Mouse (Mus musculus) ES-Bruce4 (cell line): ENCODE data around the gene Cdk5rap2. TPM values are rescaled to one million over a fixed set of nuclear protein-coding genes. Genes with fewer than 3 reads are reported as not detected.
A peak's percentile ranks its signal among the peaks of the same experiment; 100 is the strongest.

Experiments used
- H3K27ac ChIP-seq: 2 replicates; pipeline ENCODE4 v1.5.1; 2012; ENCODE audit warnings: low read length, inconsistent platforms; ENCODE audit not compliant: insufficient read depth
- H3K27me3 ChIP-seq: 2 replicates; pipeline ENCODE4 v1.6.1; 2012; ENCODE audit warnings: mild to moderate bottlenecking, low read length, inconsistent platforms; ENCODE audit not compliant: control insufficient read depth, poor library complexity, insufficient read depth, severe bottlenecking
- H3K36me3 ChIP-seq: 2 replicates; pipeline ENCODE4 v1.6.1; 2012; ENCODE audit warnings: inconsistent platforms, mild to moderate bottlenecking, low read length, moderate library complexity; ENCODE audit not compliant: control insufficient read depth, poor library complexity, insufficient read depth, severe bottlenecking
- H3K4me1 ChIP-seq: one replicate; pipeline ENCODE4 v1.8.1; 2011; ENCODE audit warnings: low read length; ENCODE audit not compliant: control insufficient read depth, insufficient read depth
- H3K4me3 ChIP-seq: 2 replicates; pipeline ENCODE4 v1.5.1; 2011; ENCODE audit warnings: low read depth, mild to moderate bottlenecking, low read length
- H3K9ac ChIP-seq: 2 replicates; pipeline ENCODE4 v1.6.1; 2012; ENCODE audit warnings: low read depth, mild to moderate bottlenecking, inconsistent platforms; ENCODE audit not compliant: poor library complexity, severe bottlenecking
- H3K9me3 ChIP-seq: replicated peaks from 2 replicates; pipeline ENCODE4 v1.6.1; 2012; ENCODE audit warnings: mild to moderate bottlenecking, low read length, inconsistent platforms; ENCODE audit not compliant: control insufficient read depth, poor library complexity, insufficient read depth, severe bottlenecking
- CTCF ChIP-seq: IDR thresholded peaks from one replicate; pipeline ENCODE4 v1.8.1; 2011; ENCODE audit warnings: low read depth, low read length
- EP300 ChIP-seq: IDR thresholded peaks from 2 replicates; pipeline ENCODE4 v1.6.1; 2011; ENCODE audit warnings: low read depth, low read length; ENCODE audit not compliant: insufficient read depth
- POLR2A ChIP-seq: IDR thresholded peaks from one replicate; pipeline ENCODE4 v1.8.1; 2011; ENCODE audit warnings: low read length; ENCODE audit not compliant: insufficient read depth
- polyA plus RNA-seq: library from polyadenylated mRNA; stranded (reverse); fragments of >200 nt; gene quantifications from 2 replicates; pipeline ENCODE4 v1.2.4, GENCODE M21; 2011; ENCODE audit warnings: low read depth; ENCODE audit not compliant: missing spikeins, insufficient read depth, insufficient read length

The Cdk5rap2 gene
- 38.8 and 39.7 TPM in 2 replicates for polyA plus RNA-seq

GRCm38 (mm10) chr4:70409994-70410721 lies at the start of gene Cdk5rap2:
TSS of gene Cdk5rap2 (minus strand) at chr4:70410443.
- Histone ChIP-seq H3K27me3 (no peaks in the 10 kb centered on the region), H3K4me3 (peak within 1 kb of the TSS; percentile 96), H3K27ac (peak within 1 kb of the TSS; percentile 28; the same call in 1 of the 2 replicates), H3K9ac (peak within 1 kb of the TSS; percentile 79), H3K36me3 (no peaks in the 10 kb centered on the region), H3K9me3 (no peaks in the 10 kb centered on the region), H3K4me1 (peaks cover 2% of the 10 kb centered on the region)
- TF ChIP-seq POLR2A (no peak), EP300 (peak; percentile 41; the same call in 1 of the 2 replicates)

GRCm38 (mm10) chr4:70452161-70452560 lies 41.9 kb upstream of the Cdk5rap2 start:
- Histone ChIP-seq H3K9ac (no peak overlapping the region), H3K4me1 (no peaks in the 10 kb centered on the region), H3K27ac (no peak overlapping the region), H3K4me3 (no peak overlapping the region), H3K9me3 (no peaks in the 10 kb centered on the region), H3K36me3 (no peaks in the 10 kb centered on the region), H3K27me3 (no peaks in the 10 kb centered on the region)
- TF ChIP-seq EP300 (no peak), CTCF (no peak), POLR2A (no peak)

- H3K4me1 ChIP-seq: no peaks in the 10 kb centered on the region
- no peak overlapping the region for H3K27ac ChIP-seq
- no peak overlapping the region for H3K4me3 ChIP-seq
- H3K36me3 ChIP-seq: no peaks in the 10 kb centered on the region
- H3K27me3 ChIP-seq: no peaks in the 10 kb centered on the region
- no peak overlapping the region for H3K9ac ChIP-seq
- no peak for TF ChIP-seq EP300
- TF ChIP-seq CTCF: peak; percentile 12
- H3K9me3 ChIP-seq: no peaks in the 10 kb centered on the region
These were observed 41.5 kb upstream of the Cdk5rap2 start for GRCm38 (mm10) chr4:70451750-70452149.

- Histone ChIP-seq H3K4me3 (no peak overlapping the region), H3K27ac (no peak overlapping the region), H3K9ac (no peak overlapping the region), H3K9me3 (no peaks in the 10 kb centered on the region), H3K36me3 (no peaks in the 10 kb centered on the region), H3K27me3 (no peaks in the 10 kb centered on the region), H3K4me1 (no peaks in the 10 kb centered on the region)
- peak; percentile 31 for TF ChIP-seq CTCF
- no peak for TF ChIP-seq EP300
These were observed 39.4 kb upstream of the Cdk5rap2 start for GRCm38 (mm10) chr4:70449668-70450067.

- no peaks in the 10 kb centered on the region for H3K36me3 ChIP-seq
- no peaks in the 10 kb centered on the region for H3K9me3 ChIP-seq
- no peak overlapping the region for H3K9ac ChIP-seq
- H3K27ac ChIP-seq: no peak overlapping the region
- no peaks in the 10 kb centered on the region for H3K27me3 ChIP-seq
- H3K4me1 ChIP-seq: no peaks in the 10 kb centered on the region
- H3K4me3 ChIP-seq: no peak overlapping the region
- TF ChIP-seq CTCF (no peak), EP300 (no peak), POLR2A (no peak)
These were observed 36.5 kb upstream of the Cdk5rap2 start for GRCm38 (mm10) chr4:70446774-70447173.

GRCm38 (mm10) chr4:70420202-70420601 lies 10.0 kb upstream of the Cdk5rap2 start:
- Histone ChIP-seq H3K36me3 (no peaks in the 10 kb centered on the region), H3K27ac (no peak overlapping the region), H3K27me3 (no peaks in the 10 kb centered on the region), H3K4me1 (no peaks in the 10 kb centered on the region), H3K9me3 (peaks cover 7% of the 10 kb centered on the region; the same call in 1 of the 2 replicates), H3K9ac (no peak overlapping the region), H3K4me3 (no peak overlapping the region)
- TF ChIP-seq POLR2A (no peak), EP300 (no peak), CTCF (no peak)
